Mouse (Mus musculus) neural tube, embryonic 11.5 days (tissue): ENCODE data around the gene C2cd4a. TPM values are rescaled to one million over a fixed set of nuclear protein-coding genes. Genes with fewer than 3 reads are reported as not detected.

Experiments
- ATAC-seq: fragments of 200-750 bp; cut with Nextera tagmentation; 2 replicates; pipeline ENCODE4 v1.8.0; 2017; ENCODE audit warnings: moderate number of reproducible peaks, mild to moderate bottlenecking, moderate TSS enrichment, moderate library complexity; ENCODE audit not compliant: insufficient read depth, low FRiP score, low TSS enrichment
- DNase-seq: peaks from one replicate; pipeline ENCODE4 v3.0.0-alpha.2; 2015; ENCODE audit warnings: low spot score
- H3K27ac ChIP-seq: fragments of 300-500 bp; sonication (generic); 2 replicates; pipeline ENCODE4 v1.5.1; 2014; ENCODE audit warnings: low read depth, mild to moderate bottlenecking, low read length
- H3K27me3 ChIP-seq: fragments of 300-500 bp; sonication (generic); 2 replicates; pipeline ENCODE4 v1.6.1; 2014; ENCODE audit warnings: mild to moderate bottlenecking, low read length, mixed read lengths; ENCODE audit not compliant: control insufficient read depth, insufficient read depth
- H3K36me3 ChIP-seq: fragments of 300-500 bp; sonication (generic); 2 replicates; pipeline ENCODE4 v1.6.1; 2014; ENCODE audit warnings: mild to moderate bottlenecking, low read length, moderate library complexity, mixed read lengths; ENCODE audit not compliant: control insufficient read depth, insufficient read depth
- H3K4me1 ChIP-seq: fragments of 300-500 bp; sonication (generic); 2 replicates; pipeline ENCODE4 v1.6.1; 2014; ENCODE audit warnings: low read length, mixed read lengths; ENCODE audit not compliant: control insufficient read depth, insufficient read depth
- H3K4me2 ChIP-seq: fragments of 300-500 bp; sonication (generic); 2 replicates; pipeline ENCODE4 v1.6.1; 2014; ENCODE audit warnings: low read depth, mild to moderate bottlenecking, moderate library complexity
- H3K4me3 ChIP-seq: fragments of 300-500 bp; sonication (generic); 2 replicates; pipeline ENCODE4 v1.5.1; 2014; ENCODE audit warnings: low read depth, low read length
- H3K9ac ChIP-seq: fragments of 300-500 bp; sonication (generic); 2 replicates; pipeline ENCODE4 v1.6.1; 2014; ENCODE audit warnings: mild to moderate bottlenecking, low read length
- H3K9me3 ChIP-seq: fragments of 300-500 bp; sonication (generic); 2 replicates; pipeline ENCODE4 v1.6.1; 2016; ENCODE audit warnings: low read length; ENCODE audit not compliant: control insufficient read depth
- WGBS: fragments of 180-500 bp; shearing (Covaris S2); extraction: QIAGEN DNeasy Blood & Tissue Kit; methylation state at CpG from one replicate; pipeline ENCODE4 v1.1.7; 2014; 5-methylcytosine and 5-hydroxymethylcytosine counted together
- polyA plus RNA-seq: library from polyadenylated mRNA; unstranded; fragments of >200 nt; fragmentation: Nextera tagmentation; extraction: Ambion mirVana; gene quantifications from 2 replicates; pipeline ENCODE4 v1.2.1, GENCODE M21; 2014

Gene C2cd4a
- polyA plus RNA-seq, 1 experiment from 2014 or later: not detected

DNA sequence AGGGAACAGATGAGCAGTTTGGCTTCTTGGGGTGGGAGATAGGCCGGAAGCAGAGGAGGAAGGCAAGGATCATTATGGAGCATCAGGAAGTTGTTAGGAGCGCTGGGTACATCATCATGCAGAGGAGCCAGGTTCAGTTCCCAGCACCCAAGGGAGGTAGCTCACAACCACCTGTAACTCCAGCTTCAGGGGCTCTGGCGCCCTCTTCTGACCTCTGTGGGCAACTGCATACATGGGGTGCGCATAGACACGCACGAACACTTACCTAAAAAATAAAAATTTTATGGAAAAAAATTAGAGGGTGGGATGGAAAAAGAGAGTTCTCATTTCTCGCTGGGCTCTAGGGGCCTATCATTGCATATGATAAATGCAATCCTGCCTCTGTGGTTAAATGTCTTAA lies 6.6 kb downstream of the C2cd4a start:
- DNase-seq: no peak
- no peaks in the 10 kb centered on the region for H3K4me1 ChIP-seq
- ATAC-seq: no peak
- WGBS: 81% methylated on average over 7 of the region's 7 CpGs
- H3K9ac ChIP-seq: no peak overlapping the region
- no peak overlapping the region for H3K4me2 ChIP-seq
- H3K36me3 ChIP-seq: no peaks in the 10 kb centered on the region
- H3K27ac ChIP-seq: no peak overlapping the region
- no peak overlapping the region for H3K4me3 ChIP-seq
- no peaks in the 10 kb centered on the region for H3K9me3 ChIP-seq
- peaks cover 15% of the 10 kb centered on the region for H3K27me3 ChIP-seq

DNA sequence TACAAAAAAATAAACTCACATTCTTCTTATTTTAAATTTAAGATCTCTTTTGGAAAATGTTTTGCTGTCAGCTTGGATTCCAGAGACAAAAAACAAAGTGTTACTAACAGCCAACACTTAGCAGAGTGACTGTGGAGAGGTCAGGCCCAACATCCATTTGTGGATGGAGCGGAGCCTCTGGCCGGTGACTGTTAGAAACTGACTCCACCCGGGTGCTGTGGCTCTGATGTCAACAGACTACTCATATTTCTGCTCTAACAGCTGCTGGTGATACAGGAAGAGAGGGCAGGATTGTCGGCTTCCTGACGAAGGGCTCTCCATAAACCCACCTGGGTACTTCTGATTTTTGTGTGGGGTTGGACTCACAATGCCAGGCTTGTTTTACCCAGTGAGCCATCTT lies 9.0 kb downstream of the C2cd4a start:
- Histone ChIP-seq H3K27me3 (no peaks in the 10 kb centered on the region), H3K4me2 (no peak overlapping the region), H3K9ac (no peak overlapping the region), H3K27ac (no peak overlapping the region), H3K9me3 (no peaks in the 10 kb centered on the region), H3K36me3 (no peaks in the 10 kb centered on the region), H3K4me3 (no peak overlapping the region), H3K4me1 (no peaks in the 10 kb centered on the region)
- DNase-seq (no peak), ATAC-seq (no peak)
- WGBS: 68% methylated on average over 5 of the region's 5 CpGs

DNA sequence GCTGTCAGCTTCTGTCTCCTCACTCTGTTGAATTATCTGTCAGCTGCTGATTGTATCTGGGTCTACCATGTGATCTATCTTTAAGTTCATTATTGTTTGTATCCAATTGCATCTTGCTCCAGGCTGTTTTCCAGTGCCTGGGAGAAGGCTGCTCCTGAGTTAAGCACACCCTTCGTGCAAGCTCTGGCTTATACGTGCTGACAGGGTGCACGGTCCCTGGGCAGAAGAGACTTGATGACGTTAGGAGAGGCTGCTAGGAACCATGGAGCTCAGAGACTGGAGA lies 13.5 kb downstream of the C2cd4a start:
- H3K27me3 ChIP-seq: no peaks in the 10 kb centered on the region
- no peak overlapping the region for H3K27ac ChIP-seq
- H3K4me1 ChIP-seq: no peaks in the 10 kb centered on the region
- H3K9ac ChIP-seq: no peak overlapping the region
- WGBS: 88% methylated on average over 4 of the region's 4 CpGs
- H3K4me3 ChIP-seq: no peak overlapping the region
- ATAC-seq (no peak), DNase-seq (no peak)
- H3K9me3 ChIP-seq: no peaks in the 10 kb centered on the region
- H3K4me2 ChIP-seq: no peak overlapping the region
- no peaks in the 10 kb centered on the region for H3K36me3 ChIP-seq

DNA sequence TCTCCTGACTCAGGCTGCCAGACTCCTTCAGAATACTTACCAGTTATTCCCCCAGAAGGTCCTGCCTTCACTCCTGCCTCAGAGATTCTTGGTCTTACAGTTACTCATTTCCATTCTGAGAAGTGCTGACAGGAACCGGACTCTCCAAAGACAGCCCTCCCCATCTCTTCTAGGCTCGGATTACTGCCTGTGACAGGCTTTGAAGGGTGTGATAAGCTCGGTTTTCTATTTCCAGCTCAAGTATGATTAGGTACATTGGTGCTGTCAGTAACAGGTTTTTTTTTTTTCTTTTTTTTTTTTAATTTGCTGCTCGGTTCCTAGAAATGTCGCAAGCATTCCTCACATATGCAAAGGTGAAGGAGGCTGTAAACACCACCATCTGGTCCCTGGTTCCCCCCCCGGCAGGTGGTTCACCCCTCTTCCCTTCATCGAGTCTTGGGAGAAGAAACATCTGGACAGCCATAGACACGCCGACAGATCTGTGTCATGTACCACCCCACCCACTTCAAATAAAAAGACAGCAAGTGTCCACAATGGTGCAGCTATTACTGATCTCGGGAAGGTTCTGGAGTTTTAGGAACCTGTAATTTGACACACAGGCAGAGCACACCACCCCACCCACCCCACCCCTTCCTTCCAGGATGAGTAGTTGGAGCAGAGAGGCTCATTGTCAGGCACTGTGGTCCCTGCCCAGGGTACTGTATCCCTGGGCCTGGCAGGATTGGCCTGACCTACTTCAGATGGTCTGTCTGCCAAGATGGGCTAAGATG lies 14.0 kb downstream of the C2cd4a start:
- no peak overlapping the region for H3K9ac ChIP-seq
- no peak overlapping the region for H3K27ac ChIP-seq
- no peak for DNase-seq
- no peak for ATAC-seq
- H3K4me2 ChIP-seq: no peak overlapping the region
- H3K36me3 ChIP-seq: no peaks in the 10 kb centered on the region
- H3K27me3 ChIP-seq: no peaks in the 10 kb centered on the region
- H3K4me3 ChIP-seq: no peak overlapping the region
- no peaks in the 10 kb centered on the region for H3K9me3 ChIP-seq
- 55% methylated on average over 10 of the region's 10 CpGs for WGBS
- H3K4me1 ChIP-seq: no peaks in the 10 kb centered on the region

DNA sequence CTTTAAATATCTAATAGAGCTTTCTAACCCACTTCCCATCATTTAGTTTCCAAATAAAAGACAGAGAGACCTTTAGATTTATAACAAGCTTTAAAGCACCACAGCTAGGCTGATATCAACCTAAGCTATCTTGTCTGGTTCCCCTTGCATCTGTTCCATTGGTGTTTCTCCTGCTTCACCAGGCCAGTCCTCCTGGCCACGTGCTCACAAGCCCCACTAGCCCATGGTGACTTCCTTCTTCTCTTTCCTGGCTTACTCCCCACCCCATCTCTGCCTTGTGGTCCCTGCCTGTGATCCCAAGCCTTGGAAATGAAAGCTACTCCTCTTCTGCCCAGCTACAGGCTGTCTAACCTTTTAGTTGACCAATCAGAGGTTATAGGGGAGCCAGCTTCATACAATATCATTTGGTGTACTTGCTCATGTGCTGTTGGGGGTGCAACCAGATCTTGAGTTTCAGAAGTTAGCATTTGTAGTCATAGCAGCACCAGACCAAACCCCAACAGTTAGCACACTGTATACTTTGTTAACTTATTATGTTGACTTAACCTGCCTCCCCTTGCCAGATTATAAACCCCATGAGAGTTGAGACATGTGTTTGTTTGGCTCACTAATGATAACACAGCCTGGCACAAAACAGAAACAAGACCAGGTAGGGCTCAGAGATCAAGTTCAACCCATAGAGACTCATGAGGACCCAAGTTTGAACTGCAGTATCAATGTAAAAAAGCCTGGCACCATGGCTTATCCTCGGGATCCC lies 15.8 kb downstream of the C2cd4a start:
- Histone ChIP-seq H3K4me3 (no peak overlapping the region), H3K36me3 (no peaks in the 10 kb centered on the region), H3K9ac (no peak overlapping the region), H3K9me3 (no peaks in the 10 kb centered on the region), H3K4me1 (no peaks in the 10 kb centered on the region), H3K27ac (no peak overlapping the region), H3K4me2 (no peak overlapping the region), H3K27me3 (no peaks in the 10 kb centered on the region)
- ATAC-seq (no peak), DNase-seq (no peak)
- 87% methylated on average over 2 of the region's 2 CpGs for WGBS

DNA sequence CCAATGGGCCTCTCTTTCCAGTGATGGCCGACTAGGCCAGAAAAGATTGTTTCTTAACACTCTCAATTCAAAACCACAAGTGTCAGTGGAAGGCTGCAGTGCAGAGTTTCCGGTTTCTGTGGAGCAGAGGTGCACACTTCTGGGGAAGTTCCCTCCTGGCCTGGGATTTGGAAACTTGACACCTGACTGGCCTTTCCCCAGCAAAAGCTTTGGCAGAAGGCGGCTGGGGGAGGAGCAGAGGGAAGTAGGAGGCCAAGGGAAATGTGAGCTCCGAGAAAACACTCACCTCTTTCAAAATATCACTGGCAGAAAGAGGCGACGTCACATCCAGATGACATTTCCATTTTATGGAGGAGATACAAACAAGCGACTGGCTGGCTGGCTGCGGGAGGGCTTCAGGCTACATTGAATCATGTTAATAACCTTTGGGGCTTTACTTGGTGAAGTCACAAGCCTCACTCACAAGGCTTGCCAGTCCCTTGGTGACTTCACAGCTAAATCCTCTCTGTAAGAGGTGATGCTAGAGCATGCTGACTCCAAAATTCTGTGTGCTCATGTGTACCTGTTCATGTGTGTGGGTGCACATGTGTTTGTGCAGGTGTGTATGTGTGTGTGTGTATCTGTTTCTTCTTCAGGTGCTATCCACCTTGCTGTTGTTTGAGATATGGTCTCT lies 18.3 kb downstream of the C2cd4a start:
- H3K36me3 ChIP-seq: no peaks in the 10 kb centered on the region
- WGBS: 12% methylated on average over 8 of the region's 8 CpGs
- DNase-seq: peak; percentile 51
- no peak overlapping the region for H3K4me2 ChIP-seq
- H3K27ac ChIP-seq: no peak overlapping the region
- H3K9me3 ChIP-seq: no peaks in the 10 kb centered on the region
- no peak overlapping the region for H3K9ac ChIP-seq
- H3K27me3 ChIP-seq: no peaks in the 10 kb centered on the region
- H3K4me1 ChIP-seq: no peaks in the 10 kb centered on the region
- no peak for ATAC-seq
- no peak overlapping the region for H3K4me3 ChIP-seq

DNA sequence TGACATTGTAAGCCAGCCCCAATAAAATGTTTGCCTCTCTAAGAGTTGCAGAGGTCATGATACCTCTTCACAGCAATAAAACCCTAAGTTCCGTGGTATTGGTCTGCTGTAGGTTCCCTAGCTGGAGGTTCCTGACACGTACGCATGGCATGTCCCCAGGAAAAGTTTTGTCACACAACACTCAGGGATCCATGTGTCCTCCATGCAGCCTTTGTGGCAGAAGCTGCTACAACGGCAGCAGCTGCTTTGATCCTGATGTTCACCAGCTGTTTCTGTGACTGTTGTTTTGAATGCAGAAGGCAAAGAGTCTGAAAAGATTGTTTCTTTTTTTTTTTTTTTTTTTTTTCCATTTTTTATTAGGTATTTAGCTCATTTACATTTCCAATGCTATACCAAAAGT lies 19.0 kb downstream of the C2cd4a start:
- no peak overlapping the region for H3K4me2 ChIP-seq
- WGBS: 65% methylated on average over 4 of the region's 4 CpGs

DNA sequence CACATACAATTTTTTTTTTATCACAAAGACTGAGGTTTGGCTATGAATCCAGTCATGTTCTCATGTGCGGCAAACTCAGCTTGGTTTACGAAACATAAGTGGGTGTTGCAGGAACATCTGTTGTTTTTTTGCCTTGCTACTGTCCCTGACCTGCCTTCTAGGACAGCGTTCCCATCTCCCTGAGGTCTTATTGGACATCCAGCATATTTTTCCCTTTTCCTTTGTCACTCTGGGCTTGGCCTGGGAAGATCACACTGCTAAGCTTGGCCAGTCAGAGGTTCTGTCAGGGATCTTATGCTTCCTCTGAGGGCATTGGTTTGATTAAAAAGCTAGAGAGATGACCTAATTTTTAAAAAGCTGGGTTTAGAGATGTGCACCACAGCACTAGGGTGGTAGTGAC lies 21.0 kb downstream of the C2cd4a start:
- Histone ChIP-seq H3K4me3 (no peak overlapping the region), H3K27me3 (no peaks in the 10 kb centered on the region), H3K9me3 (no peaks in the 10 kb centered on the region), H3K27ac (no peak overlapping the region), H3K4me1 (no peaks in the 10 kb centered on the region), H3K4me2 (no peak overlapping the region), H3K9ac (no peak overlapping the region), H3K36me3 (no peaks in the 10 kb centered on the region)
- 87% methylated on average over 3 of the region's 3 CpGs for WGBS
- no peak for DNase-seq
- ATAC-seq: no peak

More for the DNA sequence above, 19.0 kb downstream of the C2cd4a start:
- no peak overlapping the region for H3K9ac ChIP-seq
- H3K27ac ChIP-seq: no peak overlapping the region
- ATAC-seq (no peak), DNase-seq (no peak)
- H3K27me3 ChIP-seq: no peaks in the 10 kb centered on the region
- no peaks in the 10 kb centered on the region for H3K9me3 ChIP-seq
- H3K4me1 ChIP-seq: no peaks in the 10 kb centered on the region
- H3K4me3 ChIP-seq: no peak overlapping the region
- no peaks in the 10 kb centered on the region for H3K36me3 ChIP-seq

DNA sequence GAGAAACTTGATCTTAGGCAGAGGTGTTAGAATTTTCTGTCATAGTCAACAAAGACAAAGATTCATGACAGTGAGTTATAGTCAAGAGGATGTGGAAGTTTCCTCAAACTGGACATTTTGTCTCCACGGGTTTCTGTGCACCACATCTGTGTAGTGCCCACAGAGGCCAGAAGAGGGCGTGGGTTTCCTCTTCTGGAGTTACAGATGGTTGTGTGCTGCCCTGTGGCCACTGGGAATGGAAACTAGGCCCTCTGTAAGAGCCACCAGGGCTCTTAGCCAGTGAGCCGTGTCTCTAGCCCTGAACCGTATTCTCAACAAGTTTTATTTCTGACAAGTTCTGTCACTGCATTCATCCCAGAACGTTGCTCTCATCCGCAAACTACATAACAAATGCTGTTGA lies 21.6 kb downstream of the C2cd4a start:
- Histone ChIP-seq H3K9ac (no peak overlapping the region), H3K9me3 (no peaks in the 10 kb centered on the region), H3K4me3 (no peak overlapping the region), H3K27me3 (no peaks in the 10 kb centered on the region), H3K27ac (no peak overlapping the region), H3K4me1 (no peaks in the 10 kb centered on the region), H3K36me3 (no peaks in the 10 kb centered on the region), H3K4me2 (no peak overlapping the region)
- WGBS: 65% methylated on average over 6 of the region's 6 CpGs
- DNase-seq (no peak), ATAC-seq (no peak)
